ENCODE assay signal across 17 mouse cellular contexts in the genomic region with DNA sequence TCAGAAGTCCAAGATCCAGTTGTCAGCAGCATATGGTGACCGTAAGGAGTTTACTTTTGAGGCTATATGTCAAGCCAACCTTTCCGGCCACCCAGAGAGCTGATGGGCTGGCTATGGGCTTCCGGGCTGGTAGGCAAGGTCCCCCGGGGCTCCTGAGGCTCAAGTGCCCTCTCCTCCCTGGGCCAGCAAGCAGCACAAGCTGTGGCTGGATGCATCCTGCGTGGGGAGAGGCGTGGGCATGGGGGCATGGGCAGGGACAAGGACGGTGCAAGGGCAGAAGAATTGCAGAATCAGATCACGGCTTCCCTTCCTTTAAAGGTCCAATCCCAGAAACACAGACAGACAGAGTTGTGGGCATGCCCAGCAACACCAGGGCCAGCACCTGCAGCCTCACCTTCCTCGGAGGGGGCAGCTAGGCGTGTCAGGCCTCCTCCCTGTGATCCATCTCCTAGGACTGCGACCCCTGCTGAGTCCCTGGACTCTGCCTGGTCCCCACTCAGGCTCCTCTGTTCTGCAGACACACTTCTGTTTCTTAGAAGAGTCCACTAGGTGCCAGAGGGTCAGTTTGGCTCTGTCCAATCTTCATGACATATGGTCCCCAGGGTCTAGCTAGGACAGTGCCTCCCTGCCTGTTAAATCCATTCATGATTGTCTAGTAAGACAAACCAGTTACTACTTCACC.
"Had no signal": no experiment of that assay in that cellular context is flagged by ENCODE, and none has a peak within 500 bp of the region (broad histone marks: within the 10 kb centered on the region; RNA-seq: fewer than 3 reads in every experiment).

No protein-coding gene starts in this region.

- H3K9ac ChIP-seq: kidney, embryonic 15.5 days; limb, embryonic 12.5 days; limb, embryonic 15.5 days; liver, embryonic 14.5 days; liver, postnatal 0 days; lung, embryonic 14.5 days; midbrain, embryonic 13.5 days had no signal

- H3K36me3 ChIP-seq: kidney, embryonic 15.5 days; limb, embryonic 12.5 days; limb, embryonic 15.5 days; midbrain, embryonic 13.5 days had no signal

- H3K4me3 ChIP-seq: kidney, embryonic 15.5 days; left cerebral cortex, adult 2 months; limb, embryonic 12.5 days; limb, embryonic 15.5 days; midbrain, embryonic 13.5 days had no signal

- H3K4me2 ChIP-seq: kidney, embryonic 15.5 days; limb, embryonic 12.5 days; limb, embryonic 15.5 days; liver, embryonic 11.5 days; lung, embryonic 14.5 days; midbrain, embryonic 13.5 days had no signal

- H3K9me3 ChIP-seq: kidney, embryonic 15.5 days; limb, embryonic 12.5 days; limb, embryonic 15.5 days; midbrain, embryonic 13.5 days had no signal

- H3K27me3 ChIP-seq: kidney, embryonic 15.5 days; limb, embryonic 15.5 days had no signal

- DNase-seq: kidney, adult 8-10 months; kidney, postnatal 10 days; layer of hippocampus, postnatal 36 days; left cerebral cortex, postnatal 4 days; liver, postnatal 0 days; lung, embryonic 14.5 days; thymus, adult 2 months; thymus, postnatal 25 days had no signal

- H3K27ac ChIP-seq: left cerebral cortex, adult 2 months; limb, embryonic 12.5 days; limb, embryonic 15.5 days; liver, embryonic 14.5 days; macrophage; midbrain, embryonic 13.5 days had no signal

- ATAC-seq: liver, postnatal 0 days; lung, postnatal 0 days; midbrain, embryonic 13.5 days had no signal
